Mouse (Mus musculus) ES-Bruce4 (cell line): ENCODE measurements around the gene Diras1.

ENCODE experiments used
- CTCF ChIP-seq: IDR thresholded peaks from one replicate; pipeline ENCODE4 v1.8.1; 2011; ENCODE audit warnings: low read depth, low read length
- EP300 ChIP-seq: IDR thresholded peaks from 2 replicates; pipeline ENCODE4 v1.6.1; 2011; ENCODE audit warnings: low read depth, low read length; ENCODE audit not compliant: insufficient read depth
- POLR2A ChIP-seq: IDR thresholded peaks from one replicate; pipeline ENCODE4 v1.8.1; 2011; ENCODE audit warnings: low read length; ENCODE audit not compliant: insufficient read depth

DNA sequence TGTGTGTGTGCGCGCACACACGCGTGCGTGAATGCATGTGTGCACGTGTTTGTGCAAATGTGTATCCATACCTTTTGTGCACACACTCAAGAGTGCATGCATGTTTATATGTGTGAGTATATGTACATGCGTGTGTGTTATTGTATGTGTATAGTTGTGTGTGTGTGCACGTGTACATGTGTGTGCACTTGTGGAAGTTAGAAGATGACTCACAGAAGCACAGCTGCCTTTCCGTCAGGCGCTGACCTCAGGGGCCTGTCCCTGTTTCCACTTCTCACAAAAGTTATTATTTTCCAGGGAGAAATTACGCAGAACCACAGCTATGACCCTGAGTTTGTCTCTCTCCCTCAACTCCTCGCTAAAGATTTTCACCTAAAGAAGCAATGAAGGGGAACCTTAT is 41.2 kb downstream of the Diras1 start:
- no peak for TF ChIP-seq CTCF
- TF ChIP-seq POLR2A: no peak
- no peak for TF ChIP-seq EP300
